Mouse (Mus musculus) midbrain, embryonic 12.5 days (tissue): Measurements from ENCODE around the gene Fhl3. TPM values are rescaled to one million over a fixed set of nuclear protein-coding genes. Genes with fewer than 3 reads are reported as not detected.

Experiments
- ATAC-seq: fragments of 200-750 bp; cut with Nextera tagmentation; 2 replicates; pipeline ENCODE4 v1.8.0; 2017; ENCODE audit warnings: low read depth, moderate TSS enrichment, moderate library complexity; ENCODE audit not compliant: low FRiP score
- H3K27ac ChIP-seq: fragments of 300-500 bp; sonication (generic); replicated peaks from 2 replicates; pipeline ENCODE4 v1.5.1; 2016; ENCODE audit warnings: mild to moderate bottlenecking
- H3K27me3 ChIP-seq: fragments of 300-500 bp; sonication (generic); 2 replicates; pipeline ENCODE4 v1.6.1; 2016; ENCODE audit warnings: mild to moderate bottlenecking
- H3K36me3 ChIP-seq: fragments of 300-500 bp; sonication (generic); 2 replicates; pipeline ENCODE4 v1.6.1; 2016
- H3K4me1 ChIP-seq: fragments of 300-500 bp; sonication (generic); 2 replicates; pipeline ENCODE4 v1.6.1; 2016
- H3K4me2 ChIP-seq: fragments of 300-500 bp; sonication (generic); replicated peaks from 2 replicates; pipeline ENCODE4 v1.6.1; 2016; ENCODE audit warnings: mild to moderate bottlenecking, moderate library complexity
- H3K4me3 ChIP-seq: fragments of 300-500 bp; sonication (generic); 2 replicates; pipeline ENCODE4 v1.5.1; 2016; ENCODE audit warnings: mild to moderate bottlenecking
- H3K9ac ChIP-seq: fragments of 300-500 bp; sonication (generic); replicated peaks from 2 replicates; pipeline ENCODE4 v1.6.1; 2016; ENCODE audit warnings: mild to moderate bottlenecking, moderate library complexity
- H3K9me3 ChIP-seq: fragments of 300-500 bp; sonication (generic); 2 replicates; pipeline ENCODE4 v1.6.1; 2016; ENCODE audit warnings: mild to moderate bottlenecking
- WGBS: fragments of 180-500 bp; shearing (Covaris S2); methylation state at CpG from one replicate; pipeline ENCODE4 v1.1.7; 2016; 5-methylcytosine and 5-hydroxymethylcytosine counted together
- polyA plus RNA-seq: library from polyadenylated mRNA; unstranded; fragments of >200 nt; fragmentation: Nextera tagmentation; extraction: Ambion mirVana; gene quantifications from 2 replicates; pipeline ENCODE4 v1.2.1, GENCODE M21; 2016

Fhl3 gene
- polyA plus RNA-seq, result 2.6 and 4.1 TPM in 2 replicates

GRCm38 (mm10) chr4:124700248-124700971 is at the start of gene Fhl3:
Fhl3 (plus strand) TSS chr4:124700701.
- H3K36me3 ChIP-seq, result no peaks in the 10 kb centered on the region
- peak within 1 kb of the TSS; percentile 60 for H3K4me3 ChIP-seq
- 1% methylated on average over 45 of the region's 59 CpGs for WGBS
- 0 out of 2 replicates have a peak within 1 kb of the TSS, but pooled peaks have one; percentile 10 for H3K27ac ChIP-seq
- peak within 1 kb of the TSS; percentile 77 for H3K9ac ChIP-seq
- H3K4me2 ChIP-seq, result peak within 1 kb of the TSS; percentile 98
- ATAC-seq, result peak; percentile 66
- H3K4me1 ChIP-seq, result peaks cover 52% of the 10 kb centered on the region
- peaks cover 46% of the 10 kb centered on the region for H3K27me3 ChIP-seq
- no peaks in the 10 kb centered on the region for H3K9me3 ChIP-seq

- peak overlapping the region; percentile 27 for H3K4me2 ChIP-seq
- H3K36me3 ChIP-seq, result no peaks in the 10 kb centered on the region
- peaks cover 48% of the 10 kb centered on the region for H3K4me1 ChIP-seq
- H3K27ac ChIP-seq, result peak overlapping the region; percentile 65
- WGBS, result 3% methylated on average over 9 of the region's 9 CpGs
- H3K9ac ChIP-seq, result peak overlapping the region; percentile 34; the same call in 1 of the 2 replicates
- no peak for ATAC-seq
- no peak overlapping the region for H3K4me3 ChIP-seq
- no peaks in the 10 kb centered on the region for H3K9me3 ChIP-seq
- H3K27me3 ChIP-seq, result peaks cover 77% of the 10 kb centered on the region
These were observed 47.6 kb upstream of the Fhl3 start for GRCm38 (mm10) chr4:124652886-124653285.

- peak within 1 kb of the TSS; percentile 73 for H3K27ac ChIP-seq
- WGBS, result 0% methylated on average over 15 of the region's 15 CpGs
- peak within 1 kb of the TSS; percentile 95 for H3K4me2 ChIP-seq
- H3K4me3 ChIP-seq, result peak within 1 kb of the TSS; percentile 53
- H3K27me3 ChIP-seq, result peaks cover 74% of the 10 kb centered on the region
- no peak for ATAC-seq
- H3K36me3 ChIP-seq, result no peaks in the 10 kb centered on the region
- peak within 1 kb of the TSS; percentile 63 for H3K9ac ChIP-seq
- H3K9me3 ChIP-seq, result no peaks in the 10 kb centered on the region
- H3K4me1 ChIP-seq, result peaks cover 63% of the 10 kb centered on the region
These were observed 44.0 kb upstream of the Fhl3 start, which contains the start of gene Pou3f1 for GRCm38 (mm10) chr4:124656518-124656853. Pou3f1 (plus strand) TSS chr4:124656807.

GRCm38 (mm10) chr4:124656854-124657650 is 43.4 kb upstream of the Fhl3 start:
- under 1% methylated on average over 69 of the region's 92 CpGs for WGBS
- H3K9me3 ChIP-seq, result no peaks in the 10 kb centered on the region
- peak; percentile 91 for ATAC-seq
- H3K4me2 ChIP-seq, result peak overlapping the region; percentile 95
- no peaks in the 10 kb centered on the region for H3K36me3 ChIP-seq
- peaks cover 77% of the 10 kb centered on the region for H3K27me3 ChIP-seq
- H3K27ac ChIP-seq, result peak overlapping the region; percentile 64
- peak overlapping the region; percentile 63 for H3K9ac ChIP-seq
- peak overlapping the region; percentile 53 for H3K4me3 ChIP-seq
- H3K4me1 ChIP-seq, result peaks cover 62% of the 10 kb centered on the region

- WGBS, result 2% methylated on average over 57 of the region's 61 CpGs
- no peaks in the 10 kb centered on the region for H3K9me3 ChIP-seq
- peak overlapping the region; percentile 73 for H3K27ac ChIP-seq
- peak overlapping the region; percentile 63 for H3K9ac ChIP-seq
- peak overlapping the region; percentile 95 for H3K4me2 ChIP-seq
- peak overlapping the region; percentile 53 for H3K4me3 ChIP-seq
- peaks cover 84% of the 10 kb centered on the region for H3K27me3 ChIP-seq
- no peaks in the 10 kb centered on the region for H3K36me3 ChIP-seq
- H3K4me1 ChIP-seq, result peaks cover 55% of the 10 kb centered on the region
- peak; percentile 24; the same call in 1 of the 2 replicates for ATAC-seq
These were observed 42.7 kb upstream of the Fhl3 start for GRCm38 (mm10) chr4:124657781-124658180.

- Histone ChIP-seq H3K4me3 (peak overlapping the region; percentile 53), H3K4me2 (peak overlapping the region; percentile 95), H3K9ac (peak overlapping the region; percentile 63), H3K4me1 (peaks cover 51% of the 10 kb centered on the region), H3K27me3 (peaks cover 86% of the 10 kb centered on the region), H3K27ac (peak overlapping the region; percentile 73), H3K9me3 (no peaks in the 10 kb centered on the region), H3K36me3 (no peaks in the 10 kb centered on the region)
- WGBS, result under 1% methylated on average over 39 of the region's 39 CpGs
- ATAC-seq, result no peak
These were observed 42.1 kb upstream of the Fhl3 start for GRCm38 (mm10) chr4:124658412-124658851.

- Histone ChIP-seq H3K9me3 (no peaks in the 10 kb centered on the region), H3K27ac (peak overlapping the region; percentile 54; the same call in 1 of the 2 replicates), H3K4me1 (peaks cover 60% of the 10 kb centered on the region), H3K9ac (peak overlapping the region; percentile 81), H3K4me3 (peak overlapping the region; percentile 53), H3K27me3 (peaks cover 86% of the 10 kb centered on the region), H3K36me3 (no peaks in the 10 kb centered on the region), H3K4me2 (peak overlapping the region; percentile 95)
- no peak for ATAC-seq
- under 1% methylated on average over 61 of the region's 68 CpGs for WGBS
These were observed 41.0 kb upstream of the Fhl3 start for GRCm38 (mm10) chr4:124659251-124660217.

- no peaks in the 10 kb centered on the region for H3K9me3 ChIP-seq
- H3K27me3 ChIP-seq, result peaks cover 82% of the 10 kb centered on the region
- peak overlapping the region; percentile 35 for H3K4me3 ChIP-seq
- ATAC-seq, result no peak
- H3K4me2 ChIP-seq, result peak overlapping the region; percentile 95
- 27% methylated on average over 3 of the region's 3 CpGs for WGBS
- H3K4me1 ChIP-seq, result peaks cover 62% of the 10 kb centered on the region
- no peak overlapping the region for H3K27ac ChIP-seq
- no peaks in the 10 kb centered on the region for H3K36me3 ChIP-seq
- peak overlapping the region; percentile 32; the same call in 1 of the 2 replicates for H3K9ac ChIP-seq
These were observed 39.9 kb upstream of the Fhl3 start for GRCm38 (mm10) chr4:124660603-124661002.

GRCm38 (mm10) chr4:124663034-124663433 is 37.5 kb upstream of the Fhl3 start:
- 63% methylated on average over 3 of the region's 3 CpGs for WGBS
- no peak overlapping the region for H3K4me3 ChIP-seq
- ATAC-seq, result no peak
- no peaks in the 10 kb centered on the region for H3K9me3 ChIP-seq
- H3K4me1 ChIP-seq, result peaks cover 53% of the 10 kb centered on the region
- H3K4me2 ChIP-seq, result no peak overlapping the region
- no peak overlapping the region for H3K9ac ChIP-seq
- H3K27ac ChIP-seq, result peak overlapping the region; percentile 20; the same call in 1 of the 2 replicates
- peaks cover 74% of the 10 kb centered on the region for H3K27me3 ChIP-seq
- H3K36me3 ChIP-seq, result no peaks in the 10 kb centered on the region

- H3K27ac ChIP-seq, result 0 out of 2 replicates have a peak overlapping the region, but pooled peaks have one; percentile 25
- no peaks in the 10 kb centered on the region for H3K36me3 ChIP-seq
- 0 out of 2 replicates have a peak overlapping the region, but pooled peaks have one; percentile 21 for H3K9ac ChIP-seq
- H3K4me2 ChIP-seq, result peak overlapping the region; percentile 22; the same call in 1 of the 2 replicates
- ATAC-seq, result no peak
- H3K27me3 ChIP-seq, result peaks cover 75% of the 10 kb centered on the region
- no peak overlapping the region for H3K4me3 ChIP-seq
- H3K4me1 ChIP-seq, result peaks cover 50% of the 10 kb centered on the region
- no peaks in the 10 kb centered on the region for H3K9me3 ChIP-seq
- WGBS, result 59% methylated on average over 9 of the region's 9 CpGs
These were observed 36.3 kb upstream of the Fhl3 start for GRCm38 (mm10) chr4:124664185-124664584.

- Histone ChIP-seq H3K9ac (0 out of 2 replicates have a peak overlapping the region, but pooled peaks have one; percentile 21), H3K27ac (0 out of 2 replicates have a peak overlapping the region, but pooled peaks have one; percentile 25)
These were observed 35.9 kb upstream of the Fhl3 start for GRCm38 (mm10) chr4:124664604-124665003.

More at GRCm38 (mm10) chr4:124664604-124665003, 35.9 kb upstream of the Fhl3 start:
- H3K4me2 ChIP-seq, result no peak overlapping the region
- H3K27me3 ChIP-seq, result peaks cover 76% of the 10 kb centered on the region
- 69% methylated on average over 15 of the region's 15 CpGs for WGBS
- ATAC-seq, result no peak
- H3K36me3 ChIP-seq, result no peaks in the 10 kb centered on the region
- H3K4me1 ChIP-seq, result peaks cover 46% of the 10 kb centered on the region
- H3K9me3 ChIP-seq, result no peaks in the 10 kb centered on the region
- no peak overlapping the region for H3K4me3 ChIP-seq
